Mouse (Mus musculus) left cerebral cortex, postnatal 36 days (tissue): Measurements from ENCODE around the gene Obsl1. TPM values are rescaled to one million over a fixed set of nuclear protein-coding genes. Genes with fewer than 3 reads are reported as not detected.
A peak's percentile ranks its signal among the peaks of the same experiment; 100 is the strongest.

Experiments used
- DNase-seq, 2 experiments: peaks; one replicate each; pipeline ENCODE4 v3.0.0; 2021 to 2022; ENCODE audit warnings: low spot score in 2 of 2, mixed read lengths in 1 of 2
- intact Hi-C: fragments of 180-260 bp; cut with DNase I; formaldehyde crosslinking; loops from one replicate; pipeline ENCODE4 v1.15.1; 2025
- total RNA-seq, 2 experiments: library from RNA; stranded (reverse); gene quantifications; 2 replicates each; pipeline ENCODE4 v1.2.3; 2021

The Obsl1 gene
- total RNA-seq, 2 experiments from 2014 or later, result 25.4 to 33.2 TPM

- intact Hi-C loops, result loop anchor here (1.0 to 5.0 kb wide), 3 partner anchors 14 to 103 kb away; no protein-coding TSS in a partner anchor
- DNase-seq, result peak; percentile 56 to 59
These were observed 61.0 kb downstream of the Obsl1 start for GRCm38 (mm10) chr1:75445141-75445701.

- intact Hi-C loops, result loop anchor here (2.0 kb wide), 1 partner anchor 15 kb away; no protein-coding TSS in a partner anchor
These were observed 62.0 kb downstream of the Obsl1 start for GRCm38 (mm10) chr1:75444208-75444607.

GRCm38 (mm10) chr1:75443247-75444024, 62.8 kb downstream of the Obsl1 start:
- intact Hi-C loops, result loop anchor here (2.0 kb wide), 1 partner anchor 15 kb away; no protein-coding TSS in a partner anchor
- DNase-seq, result no peak

More at GRCm38 (mm10) chr1:75444208-75444607, 62.0 kb downstream of the Obsl1 start:
- no peak for DNase-seq

GRCm38 (mm10) chr1:75442811-75443210, 63.4 kb downstream of the Obsl1 start:
- no peak for DNase-seq
- intact Hi-C loops, result no loop called here

GRCm38 (mm10) chr1:75442171-75442570, 64.1 kb downstream of the Obsl1 start:
- no peak for DNase-seq
- intact Hi-C loops, result no loop called here

- intact Hi-C loops, result no loop called here
- no peak for DNase-seq
These were observed 64.7 kb downstream of the Obsl1 start for GRCm38 (mm10) chr1:75441471-75441996.

- DNase-seq, result no peak
- intact Hi-C loops, result no loop called here
These were observed 65.6 kb downstream of the Obsl1 start for GRCm38 (mm10) chr1:75440661-75441060.

- DNase-seq, result no peak
- intact Hi-C loops, result no loop called here
These were observed 67.5 kb downstream of the Obsl1 start for GRCm38 (mm10) chr1:75438782-75439181.

GRCm38 (mm10) chr1:75435475-75436328, 70.5 kb downstream of the Obsl1 start, which contains the start of gene Gmppa:
TSS of gene Gmppa (plus strand) at chr1:75435930.
- peak; percentile 80 to 82 for DNase-seq
- intact Hi-C loops, result no loop called here

Other genes starting within 250 kb of the Obsl1 start
- gene Ptprn, start 241.9 kb downstream of the Obsl1 start, total RNA-seq, result 100 to 1,000 TPM; 468 to 499 TPM
- 100 to 1,000 TPM; 122 to 146 TPM for gene Resp18, start 228.0 kb downstream of the Obsl1 start, total RNA-seq
- gene Dnpep, start 188.5 kb downstream of the Obsl1 start, total RNA-seq, result 10 to 100 TPM; 51.9 to 55.9 TPM
- 1 to 10 TPM in 1 of 2 experiments, under 1 TPM in 1; 0.84 to 1.5 TPM for gene Des, start 146.1 kb downstream of the Obsl1 start, total RNA-seq
- gene Speg, start 131.2 kb downstream of the Obsl1 start, total RNA-seq, result 100 to 1,000 TPM; 173 to 212 TPM
- gene Gmppa, start 70.5 kb downstream of the Obsl1 start, total RNA-seq, result 10 to 100 TPM; 50.0 to 59.0 TPM
- 10 to 100 TPM; 13.2 to 15.7 TPM for gene Asic4, start 56.0 kb downstream of the Obsl1 start, total RNA-seq
- gene Chpf, start 27.1 kb downstream of the Obsl1 start, total RNA-seq, result 10 to 100 TPM; 75.3 to 86.3 TPM
- 100 to 1,000 TPM in 1 of 2 experiments, 10 to 100 TPM in 1; 94.2 to 105 TPM for gene Tmem198, start 26.9 kb downstream of the Obsl1 start, total RNA-seq
- gene Inha, start 625 bp upstream of the Obsl1 start, total RNA-seq, result 10 to 100 TPM; 18.6 to 30.8 TPM
- gene Stk11ip, start 15.1 kb upstream of the Obsl1 start, total RNA-seq, result 10 to 100 TPM; 29.2 to 38.0 TPM
- gene Slc4a3, start 39.8 kb upstream of the Obsl1 start, total RNA-seq, result 100 to 1,000 TPM; 176 to 200 TPM